Mouse (Mus musculus): ENCODE results near the gene Smarca4. TPM values are rescaled to one million over a fixed set of nuclear protein-coding genes. Genes with fewer than 3 reads are reported as not detected.

Gene Smarca4
- polyA plus RNA-seq, 1 experiment from 2014 or later: 173 TPM

DNA sequence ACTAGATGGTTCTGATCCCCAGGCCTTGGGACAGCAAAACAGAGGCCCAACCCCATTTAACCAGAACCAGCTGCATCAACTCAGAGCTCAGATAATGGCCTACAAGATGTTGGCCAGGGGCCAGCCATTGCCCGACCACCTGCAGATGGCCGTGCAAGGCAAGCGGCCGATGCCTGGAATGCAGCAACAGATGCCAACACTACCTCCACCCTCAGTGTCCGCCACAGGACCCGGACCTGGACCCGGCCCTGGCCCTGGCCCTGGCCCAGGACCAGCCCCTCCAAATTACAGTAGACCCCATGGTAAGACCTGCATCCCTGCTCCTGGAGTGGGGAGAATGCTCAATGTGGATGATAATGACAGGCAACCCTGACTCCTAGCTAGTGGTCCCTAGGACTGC, 19.7 kb downstream of the Smarca4 start:
- no peak for DNase-seq (ENCODE audit: low spot score)
- Histone ChIP-seq H3K27ac (no peak overlapping the region), H3K4me3 (no peak overlapping the region), H3K27me3 (ENCODE audit: insufficient read depth, poor library complexity, severe bottlenecking) (no peaks in the 10 kb centered on the region), H3K36me3 (peaks cover 94% of the 10 kb centered on the region), H3K4me1 (replicated peaks) (no peaks in the 10 kb centered on the region), H3K9me3 (no peaks in the 10 kb centered on the region)
- WGBS: 88% methylated on average over 7 of the region's 7 CpGs

DNA sequence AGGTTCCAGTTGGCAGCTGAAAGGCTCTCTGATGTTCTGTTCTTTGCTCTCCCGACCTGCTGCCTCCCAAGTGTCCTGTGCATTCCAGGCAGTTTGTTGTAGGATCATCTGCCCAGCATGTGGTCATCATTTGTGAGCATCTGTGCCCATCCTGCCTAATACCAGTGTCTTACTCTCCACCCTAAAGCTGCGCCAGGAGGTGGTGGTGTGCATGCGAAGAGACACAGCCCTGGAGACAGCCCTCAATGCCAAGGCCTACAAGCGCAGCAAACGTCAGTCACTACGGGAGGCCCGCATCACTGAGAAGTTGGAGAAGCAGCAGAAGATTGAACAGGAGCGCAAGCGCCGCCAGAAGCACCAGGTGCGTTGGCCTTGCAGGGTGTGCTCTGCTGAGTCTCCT, 23.1 kb downstream of the Smarca4 start:
- H3K36me3 ChIP-seq: peaks cover 100% of the 10 kb centered on the region
- WGBS: 96% methylated on average over 11 of the region's 11 CpGs
- DNase-seq (ENCODE audit: low spot score): no peak
- no peaks in the 10 kb centered on the region for H3K27me3 ChIP-seq (ENCODE audit: insufficient read depth, poor library complexity, severe bottlenecking)
- H3K27ac ChIP-seq: no peak overlapping the region
- H3K4me3 ChIP-seq: no peak overlapping the region
- no peaks in the 10 kb centered on the region for H3K4me1 ChIP-seq (replicated peaks)
- H3K9me3 ChIP-seq: no peaks in the 10 kb centered on the region

GRCm38 (mm10) chr9:21646366-21646765, 30.4 kb downstream of the Smarca4 start:
- Histone ChIP-seq H3K27ac (no peak overlapping the region), H3K36me3 (peaks cover 98% of the 10 kb centered on the region), H3K9me3 (no peaks in the 10 kb centered on the region), H3K27me3 (ENCODE audit: insufficient read depth, poor library complexity, severe bottlenecking) (no peaks in the 10 kb centered on the region), H3K4me1 (replicated peaks) (no peaks in the 10 kb centered on the region), H3K4me3 (no peak overlapping the region)
- no peak for DNase-seq (ENCODE audit: low spot score)
- 94% methylated on average over 3 of the region's 3 CpGs for WGBS

DNA sequence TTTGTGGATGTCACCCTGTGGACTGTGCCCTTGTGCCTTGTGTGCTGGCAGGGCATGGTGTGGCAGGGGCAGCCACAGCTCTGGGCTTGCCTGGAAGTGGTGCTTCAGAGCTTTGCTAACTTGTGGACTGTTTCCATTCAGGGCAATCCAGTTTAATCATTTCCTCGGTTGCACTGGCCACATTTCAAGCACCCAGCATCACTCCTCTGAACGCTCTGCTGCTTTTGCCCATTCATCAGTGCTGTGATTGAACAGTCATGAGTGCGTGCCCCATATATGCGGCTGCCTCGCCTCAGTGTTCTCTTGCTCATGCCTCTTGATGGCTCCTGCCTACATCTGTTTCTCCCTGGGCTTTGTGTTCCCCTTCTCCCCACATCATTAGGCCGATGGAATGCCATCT, 31.8 kb downstream of the Smarca4 start:
- no peak for DNase-seq (ENCODE audit: low spot score)
- H3K4me1 ChIP-seq (replicated peaks): no peaks in the 10 kb centered on the region
- H3K36me3 ChIP-seq: peaks cover 98% of the 10 kb centered on the region
- no peaks in the 10 kb centered on the region for H3K9me3 ChIP-seq
- H3K4me3 ChIP-seq: no peak overlapping the region
- 92% methylated on average over 6 of the region's 6 CpGs for WGBS
- H3K27ac ChIP-seq: no peak overlapping the region
- no peaks in the 10 kb centered on the region for H3K27me3 ChIP-seq (ENCODE audit: insufficient read depth, poor library complexity, severe bottlenecking)

DNA sequence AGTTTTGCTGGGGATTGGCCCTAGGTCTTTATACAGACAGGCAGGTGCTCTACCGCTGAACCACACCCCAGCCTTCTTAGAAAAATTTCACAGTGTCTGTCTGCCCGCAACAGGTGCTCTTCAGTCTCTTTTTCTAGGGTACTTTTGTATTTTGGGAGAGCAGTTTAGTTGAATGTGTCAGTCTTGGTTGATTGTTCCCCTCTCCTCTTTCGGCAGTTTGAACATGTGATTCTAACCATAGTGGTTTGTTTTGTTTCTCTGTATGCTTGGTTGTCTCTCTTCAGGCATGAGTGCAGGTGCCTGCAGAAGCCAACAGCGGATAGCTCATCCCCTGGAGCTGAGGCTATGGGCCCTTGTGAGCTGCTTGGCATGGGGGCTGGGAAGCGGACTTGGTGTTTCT, 36.3 kb downstream of the Smarca4 start:
- no peak overlapping the region for H3K4me3 ChIP-seq
- no peaks in the 10 kb centered on the region for H3K9me3 ChIP-seq
- no peaks in the 10 kb centered on the region for H3K27me3 ChIP-seq (ENCODE audit: insufficient read depth, poor library complexity, severe bottlenecking)
- 91% methylated on average over 5 of the region's 5 CpGs for WGBS
- no peaks in the 10 kb centered on the region for H3K4me1 ChIP-seq (replicated peaks)
- no peak overlapping the region for H3K27ac ChIP-seq
- peaks cover 98% of the 10 kb centered on the region for H3K36me3 ChIP-seq
- DNase-seq (ENCODE audit: low spot score): no peak

DNA sequence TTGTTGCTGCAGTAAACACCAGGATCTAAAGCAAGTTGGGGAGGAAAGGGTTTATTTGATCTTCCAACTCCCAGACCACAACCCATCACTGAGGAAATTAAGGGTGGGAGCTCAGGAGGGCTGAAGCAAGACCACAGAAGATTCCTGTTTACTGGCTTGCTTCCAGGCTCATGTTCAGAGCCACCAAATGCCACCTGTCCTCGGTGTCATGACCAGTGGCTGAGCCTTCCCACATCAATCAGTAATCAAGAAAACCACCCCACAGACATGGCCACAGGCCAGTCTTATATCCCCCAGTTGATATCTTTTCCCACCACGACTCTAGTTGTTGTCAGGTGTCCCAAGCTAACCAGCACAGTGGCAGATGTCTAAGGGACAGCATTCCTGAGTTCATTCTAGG, 37.3 kb downstream of the Smarca4 start:
- Histone ChIP-seq H3K4me1 (replicated peaks) (no peaks in the 10 kb centered on the region), H3K36me3 (peaks cover 98% of the 10 kb centered on the region), H3K9me3 (no peaks in the 10 kb centered on the region), H3K27ac (no peak overlapping the region), H3K27me3 (ENCODE audit: insufficient read depth, poor library complexity, severe bottlenecking) (no peaks in the 10 kb centered on the region), H3K4me3 (no peak overlapping the region)
- 86% methylated on average over 2 of the region's 2 CpGs for WGBS
- no peak for DNase-seq (ENCODE audit: low spot score)

DNA sequence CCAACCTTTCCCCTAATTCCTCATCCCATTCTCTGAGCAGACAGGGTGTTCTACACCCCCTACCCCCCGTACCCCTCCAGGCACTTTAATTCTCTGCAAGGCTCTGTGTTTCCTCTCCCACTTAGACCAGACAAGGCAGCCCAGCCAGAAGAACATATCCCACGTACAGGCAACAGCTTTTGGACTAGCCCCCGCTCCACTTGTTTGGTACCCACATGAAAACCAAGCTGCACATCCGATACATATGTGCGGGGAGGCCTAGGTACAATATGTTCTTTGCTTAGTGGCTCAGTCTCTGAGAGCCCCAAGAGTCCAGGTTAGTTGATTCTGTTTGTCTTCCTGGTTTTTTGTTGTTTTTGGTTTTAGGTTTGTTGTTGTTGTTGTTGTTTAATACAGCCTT, 46.1 kb downstream of the Smarca4 start:
- Histone ChIP-seq H3K9me3 (no peaks in the 10 kb centered on the region), H3K27ac (no peak overlapping the region), H3K36me3 (peaks cover 100% of the 10 kb centered on the region), H3K4me3 (no peak overlapping the region), H3K4me1 (replicated peaks) (no peaks in the 10 kb centered on the region), H3K27me3 (ENCODE audit: insufficient read depth, poor library complexity, severe bottlenecking) (no peaks in the 10 kb centered on the region)
- no peak for DNase-seq (ENCODE audit: low spot score)
- 94% methylated on average over 5 of the region's 5 CpGs for WGBS

DNA sequence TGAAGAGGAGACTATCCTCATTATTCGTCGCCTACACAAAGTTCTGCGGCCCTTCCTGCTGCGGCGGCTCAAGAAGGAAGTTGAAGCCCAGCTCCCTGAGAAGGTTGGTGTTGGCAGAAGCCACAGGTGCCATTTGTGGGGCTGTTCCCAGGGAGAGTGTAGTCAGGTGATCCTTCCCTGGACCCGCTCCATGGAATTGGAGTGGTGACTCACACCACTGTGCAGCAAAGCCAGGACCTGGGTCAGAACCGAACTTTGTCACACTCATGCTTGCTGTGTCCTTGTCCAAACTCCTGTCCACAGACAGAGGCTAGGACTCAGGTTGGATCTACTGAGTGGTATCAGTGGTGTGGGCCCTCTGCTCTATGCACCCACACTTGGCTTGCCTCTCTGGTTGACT, 53.0 kb downstream of the Smarca4 start:
- no peak overlapping the region for H3K4me3 ChIP-seq
- peaks cover 100% of the 10 kb centered on the region for H3K36me3 ChIP-seq
- H3K27ac ChIP-seq: no peak overlapping the region
- DNase-seq (ENCODE audit: low spot score): no peak
- no peaks in the 10 kb centered on the region for H3K9me3 ChIP-seq
- H3K4me1 ChIP-seq (replicated peaks): no peaks in the 10 kb centered on the region
- H3K27me3 ChIP-seq (ENCODE audit: insufficient read depth, poor library complexity, severe bottlenecking): no peaks in the 10 kb centered on the region
- 95% methylated on average over 7 of the region's 7 CpGs for WGBS

- Histone ChIP-seq H3K27me3 (ENCODE audit: insufficient read depth, poor library complexity, severe bottlenecking) (no peaks in the 10 kb centered on the region), H3K4me1 (replicated peaks) (no peaks in the 10 kb centered on the region), H3K27ac (no peak overlapping the region), H3K36me3 (peaks cover 100% of the 10 kb centered on the region), H3K4me3 (no peak overlapping the region), H3K9me3 (no peaks in the 10 kb centered on the region)
- DNase-seq (ENCODE audit: low spot score): no peak
- 91% methylated on average over 6 of the region's 6 CpGs for WGBS
Measured at GRCm38 (mm10) chr9:21670354-21670753, 54.4 kb downstream of the Smarca4 start.

GRCm38 (mm10) chr9:21671753-21672152, 55.8 kb downstream of the Smarca4 start:
- no peak overlapping the region for H3K27ac ChIP-seq
- no peak for DNase-seq (ENCODE audit: low spot score)
- no peak overlapping the region for H3K4me3 ChIP-seq
- no peaks in the 10 kb centered on the region for H3K27me3 ChIP-seq (ENCODE audit: insufficient read depth, poor library complexity, severe bottlenecking)
- WGBS: over 99% methylated on average over 5 of the region's 5 CpGs
- H3K36me3 ChIP-seq: peaks cover 100% of the 10 kb centered on the region
- H3K9me3 ChIP-seq: no peaks in the 10 kb centered on the region
- H3K4me1 ChIP-seq (replicated peaks): no peaks in the 10 kb centered on the region

- H3K4me1 ChIP-seq (replicated peaks): no peaks in the 10 kb centered on the region
- peaks cover 99% of the 10 kb centered on the region for H3K36me3 ChIP-seq
- H3K27me3 ChIP-seq (ENCODE audit: insufficient read depth, poor library complexity, severe bottlenecking): no peaks in the 10 kb centered on the region
- DNase-seq (ENCODE audit: low spot score): no peak
- no peaks in the 10 kb centered on the region for H3K9me3 ChIP-seq
- H3K27ac ChIP-seq: no peak overlapping the region
- no peak overlapping the region for H3K4me3 ChIP-seq
- 97% methylated on average over 17 of the region's 17 CpGs for WGBS
Measured at GRCm38 (mm10) chr9:21677706-21678105, 61.7 kb downstream of the Smarca4 start.

GRCm38 (mm10) chr9:21680448-21680847, 64.5 kb downstream of the Smarca4 start:
- no peaks in the 10 kb centered on the region for H3K9me3 ChIP-seq
- H3K4me1 ChIP-seq (replicated peaks): no peaks in the 10 kb centered on the region
- WGBS: 92% methylated on average over 4 of the region's 4 CpGs
- peaks cover 99% of the 10 kb centered on the region for H3K36me3 ChIP-seq
- no peaks in the 10 kb centered on the region for H3K27me3 ChIP-seq (ENCODE audit: insufficient read depth, poor library complexity, severe bottlenecking)
- H3K27ac ChIP-seq: no peak overlapping the region
- no peak for DNase-seq (ENCODE audit: low spot score)
- no peak overlapping the region for H3K4me3 ChIP-seq

GRCm38 (mm10) chr9:21682827-21683226, 66.9 kb downstream of the Smarca4 start:
- no peaks in the 10 kb centered on the region for H3K4me1 ChIP-seq (replicated peaks)
- peaks cover 99% of the 10 kb centered on the region for H3K36me3 ChIP-seq
- no peak overlapping the region for H3K4me3 ChIP-seq
- 86% methylated on average over 4 of the region's 4 CpGs for WGBS
- H3K9me3 ChIP-seq: no peaks in the 10 kb centered on the region
- no peak for DNase-seq (ENCODE audit: low spot score)
- H3K27ac ChIP-seq: no peak overlapping the region
- H3K27me3 ChIP-seq (ENCODE audit: insufficient read depth, poor library complexity, severe bottlenecking): no peaks in the 10 kb centered on the region

GRCm38 (mm10) chr9:21683897-21684296, 67.9 kb downstream of the Smarca4 start:
- WGBS: 88% methylated on average over 3 of the region's 3 CpGs
- Histone ChIP-seq H3K27me3 (ENCODE audit: insufficient read depth, poor library complexity, severe bottlenecking) (no peaks in the 10 kb centered on the region), H3K4me1 (replicated peaks) (no peaks in the 10 kb centered on the region), H3K27ac (no peak overlapping the region), H3K9me3 (no peaks in the 10 kb centered on the region), H3K4me3 (no peak overlapping the region), H3K36me3 (peaks cover 99% of the 10 kb centered on the region)
- no peak for DNase-seq (ENCODE audit: low spot score)

All from hindbrain, embryonic 10.5 days (tissue).